Mouse (Mus musculus) cerebellum, adult (tissue): ENCODE data around the gene Pde4b.

Experiments
- ATAC-seq: cut with Nextera tagmentation; 2 replicates; pipeline ENCODE4 v1.9.2; 2017; ENCODE audit warnings: mild to moderate bottlenecking, moderate library complexity, mixed read lengths; ENCODE audit not compliant: insufficient number of reproducible peaks, low FRiP score, low TSS enrichment

Gene Pde4b

DNA sequence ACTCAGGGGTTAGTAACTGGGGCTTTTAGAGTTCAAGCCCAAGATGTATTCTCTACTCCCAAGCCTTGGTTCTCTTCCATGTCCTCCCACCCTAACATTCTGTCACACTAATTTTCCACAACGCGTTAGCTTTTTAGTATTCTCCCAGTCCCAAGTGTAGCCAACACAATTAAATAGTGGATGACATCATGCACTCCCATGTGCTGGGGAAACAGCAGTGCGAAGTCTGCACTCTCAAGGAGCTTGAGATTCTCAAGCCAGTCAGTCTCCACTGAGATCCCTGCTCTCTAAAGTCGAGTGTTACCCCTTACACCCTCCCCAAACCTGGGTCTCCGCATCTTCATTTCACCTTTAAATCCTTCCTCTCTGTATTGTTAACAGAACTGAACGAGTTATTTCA is 434.1 kb downstream of the Pde4b start:
- ATAC-seq, result no peak

DNA sequence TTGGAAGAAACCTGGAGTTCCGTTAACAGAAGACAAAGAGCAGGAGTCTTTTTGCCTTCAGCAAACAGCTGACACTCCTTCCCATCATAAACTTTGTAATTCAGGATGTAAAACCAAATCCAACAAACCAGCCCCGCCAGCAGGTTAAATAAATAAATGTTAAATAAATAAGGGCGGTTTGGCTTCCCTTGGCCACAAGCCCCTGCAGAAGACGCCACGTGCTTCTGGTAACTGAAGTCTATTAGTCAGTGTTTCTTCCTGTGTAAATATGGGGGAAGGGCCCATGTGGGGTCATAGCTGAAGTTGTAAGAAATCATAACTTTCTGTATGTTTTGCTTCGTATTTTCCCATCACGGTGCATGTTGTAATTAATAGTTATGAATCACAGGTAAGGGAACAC is 440.0 kb downstream of the Pde4b start:
- ATAC-seq, result no peak

DNA sequence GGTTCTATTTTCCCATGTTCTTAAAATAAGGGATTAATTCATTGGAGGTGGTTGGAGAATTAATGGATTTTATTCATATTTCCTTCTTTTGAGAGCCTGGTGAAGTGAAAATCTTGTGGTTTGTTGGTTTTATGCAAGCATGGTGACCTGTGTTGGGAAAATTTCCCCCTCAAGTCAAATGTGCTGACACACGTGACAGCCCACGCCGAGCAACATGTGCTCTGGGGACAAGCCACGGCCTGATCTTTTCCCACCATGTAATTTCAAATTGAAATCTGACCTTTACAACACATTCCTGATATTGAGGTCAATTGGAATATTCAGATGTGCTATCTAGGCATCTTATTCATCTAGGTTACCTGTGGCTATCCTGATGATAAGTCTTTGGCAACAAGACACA is 443.5 kb downstream of the Pde4b start:
- ATAC-seq, result no peak

DNA sequence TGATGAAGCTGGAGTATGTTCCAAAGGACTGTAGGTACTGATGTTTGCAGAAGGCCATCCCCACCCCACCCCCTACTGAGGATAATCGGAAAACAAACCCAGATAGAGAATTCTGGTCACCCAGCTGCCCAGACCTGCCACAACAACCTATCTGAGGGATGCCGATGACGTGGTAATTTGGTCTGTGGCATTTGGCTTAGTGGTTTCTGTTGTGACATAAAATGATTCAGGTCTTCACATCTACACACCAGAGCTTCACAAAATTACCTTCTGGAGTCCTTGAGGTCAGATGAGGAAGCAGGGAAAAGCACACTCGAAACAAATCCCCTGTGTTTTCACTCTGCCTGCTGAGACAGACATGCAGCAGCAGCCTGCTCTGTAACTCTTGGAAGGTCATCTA is 444.4 kb downstream of the Pde4b start:
- no peak for ATAC-seq

DNA sequence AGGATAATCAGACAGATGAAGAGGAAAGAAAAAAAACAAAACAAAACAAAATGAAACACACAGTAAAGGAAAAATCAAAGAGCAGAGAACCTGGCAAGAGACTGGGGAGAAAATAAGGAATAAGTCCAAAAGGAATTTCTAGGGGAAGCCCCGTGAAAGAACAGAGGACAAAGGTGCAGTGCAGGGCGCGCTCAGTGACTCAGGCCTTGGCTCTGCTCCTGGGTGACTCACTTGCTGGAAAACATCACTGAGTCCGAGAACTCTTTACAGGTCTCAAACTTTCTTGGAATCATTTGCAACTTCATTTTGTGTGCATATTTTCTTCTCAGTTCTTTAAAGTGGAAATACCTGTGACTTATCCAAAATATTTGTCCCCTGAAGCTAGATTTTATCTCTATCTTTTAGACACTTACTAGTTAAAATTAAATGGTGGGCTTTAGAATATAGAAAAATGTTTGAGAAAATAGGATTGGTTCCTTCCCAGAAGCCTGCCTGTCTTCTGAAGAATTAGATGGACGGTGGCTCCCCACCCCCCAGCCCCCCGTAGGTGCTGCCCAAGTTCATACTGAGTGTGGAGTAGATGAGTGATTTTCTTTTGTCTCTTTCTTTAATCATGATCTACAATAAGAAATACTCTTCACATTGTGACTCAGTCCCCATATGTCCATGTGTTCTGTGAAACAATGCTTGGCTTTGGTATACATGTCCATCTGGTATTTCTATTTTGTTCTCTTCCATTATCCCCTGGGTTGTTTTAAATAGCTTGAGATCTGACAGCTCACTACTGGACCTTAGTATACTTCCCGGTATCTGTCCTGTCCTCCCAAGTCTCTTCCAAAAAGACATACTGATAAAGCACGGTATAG is 446.1 kb downstream of the Pde4b start:
- peak; percentile 86 for ATAC-seq

DNA sequence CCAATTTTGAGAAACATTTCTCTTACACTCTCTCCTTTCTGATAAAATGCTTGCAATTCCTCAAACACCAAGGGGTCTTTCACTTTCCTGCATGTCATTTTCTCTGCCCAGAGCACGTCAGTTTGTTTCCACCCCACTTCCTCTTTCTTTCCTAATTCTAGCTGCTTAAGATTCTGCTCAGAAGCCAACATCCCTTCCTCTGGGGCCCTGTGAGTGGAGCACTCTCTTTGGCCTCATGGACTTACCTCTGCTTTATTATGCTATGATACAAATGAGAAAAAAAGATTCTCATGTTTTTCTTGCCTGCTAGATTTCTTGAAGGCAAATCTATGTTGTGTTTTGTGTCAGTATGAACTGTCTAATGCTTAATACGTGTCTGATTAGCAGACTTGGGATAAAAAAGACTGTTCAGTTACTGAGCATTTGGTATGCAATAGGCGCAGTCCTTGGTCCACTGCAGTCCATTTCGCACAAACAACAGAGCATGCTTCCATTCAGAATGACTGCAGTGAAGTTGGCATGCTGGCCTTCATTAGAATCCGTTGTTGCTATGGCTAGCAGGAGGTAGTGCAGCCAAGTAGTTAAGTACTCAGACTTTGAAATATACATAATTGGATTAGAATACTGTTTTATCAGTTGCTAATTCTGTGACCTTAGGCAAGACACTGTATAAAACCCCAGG is 446.8 kb downstream of the Pde4b start:
- peak; percentile 36; the same call in 1 of the 2 replicates for ATAC-seq

DNA sequence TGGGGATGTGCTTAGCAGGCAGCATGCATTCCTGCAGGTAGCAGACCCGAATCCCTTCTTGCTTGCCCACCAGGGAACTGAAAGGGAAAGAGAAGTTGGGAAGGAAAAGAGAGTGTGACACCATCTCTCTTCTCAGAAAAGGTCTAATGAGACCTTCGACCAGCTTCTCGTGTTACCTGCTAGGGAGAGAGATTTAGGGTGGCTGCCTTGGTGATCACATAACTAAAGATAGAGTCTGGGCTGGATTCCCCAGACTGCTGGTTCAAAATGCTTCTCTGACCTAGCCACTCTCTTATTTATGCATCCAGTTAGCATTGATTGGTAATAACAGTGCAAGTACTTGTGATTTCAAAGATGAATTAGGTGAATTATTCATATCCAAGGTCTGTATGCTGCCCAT is 448.5 kb downstream of the Pde4b start:
- ATAC-seq, result no peak

DNA sequence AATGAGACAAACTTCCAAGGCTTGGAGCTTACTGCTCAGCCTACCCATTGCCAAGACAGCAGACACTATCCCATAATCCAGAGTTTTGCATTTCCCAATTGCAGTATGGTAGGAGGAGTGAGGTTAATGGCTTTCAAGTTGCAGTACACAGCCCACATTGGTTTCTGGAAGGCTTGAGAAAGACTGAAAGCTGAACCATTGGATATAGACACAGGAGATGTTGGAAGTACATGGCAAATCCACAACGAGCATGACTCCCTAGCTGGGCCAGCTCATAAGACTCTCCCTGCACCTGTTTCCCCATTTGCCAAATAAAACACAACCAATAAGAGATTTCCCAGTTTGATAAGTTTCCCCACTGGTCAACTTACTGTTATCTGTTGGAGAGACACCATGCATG is 450.9 kb downstream of the Pde4b start:
- ATAC-seq, result no peak

DNA sequence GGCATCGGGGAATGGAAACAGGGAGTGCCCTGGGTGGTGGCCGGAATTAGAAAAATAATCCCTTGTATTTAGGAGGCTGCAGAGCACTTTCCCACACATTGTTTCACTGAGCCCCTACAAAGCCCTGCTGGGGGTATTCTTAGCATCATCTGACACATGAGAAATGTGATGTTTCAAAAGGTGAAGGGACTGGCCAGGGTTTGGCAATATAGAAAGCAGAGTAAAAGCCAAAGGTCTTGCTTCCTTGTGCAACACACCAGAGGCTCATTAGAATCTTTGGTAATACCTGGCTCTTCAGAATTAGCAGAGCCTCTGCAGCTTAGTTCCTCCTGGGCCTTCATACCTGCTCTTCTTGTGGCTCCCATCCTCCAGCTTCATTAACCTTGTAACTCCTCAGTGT is 451.4 kb downstream of the Pde4b start:
- no peak for ATAC-seq

DNA sequence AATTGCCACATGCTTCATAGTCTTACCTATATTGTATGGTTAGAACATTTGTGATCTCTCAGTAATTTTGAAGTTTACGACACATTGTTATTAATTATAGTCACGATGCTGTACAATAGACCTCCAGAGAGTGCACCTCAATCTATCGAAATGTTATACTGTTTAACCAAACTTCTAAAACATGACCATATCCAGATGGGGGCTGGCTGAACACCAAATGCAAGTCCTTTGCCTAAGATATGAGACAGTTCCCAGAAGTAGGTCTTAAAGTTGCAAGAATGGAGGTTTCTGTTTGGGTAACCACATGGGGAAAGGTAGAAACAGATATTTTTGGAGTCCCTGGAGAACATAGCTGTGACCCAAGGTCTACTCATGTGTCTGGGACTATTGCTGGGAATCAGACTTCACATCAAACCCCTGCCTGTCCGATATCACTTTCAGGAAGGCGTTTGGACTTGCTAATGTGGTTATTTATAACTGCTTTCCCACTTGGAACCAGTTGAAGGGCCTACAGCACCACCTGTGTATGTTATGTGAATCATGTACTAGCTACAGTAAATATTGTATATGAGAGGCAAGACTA is 452.3 kb downstream of the Pde4b start:
- ATAC-seq, result no peak

DNA sequence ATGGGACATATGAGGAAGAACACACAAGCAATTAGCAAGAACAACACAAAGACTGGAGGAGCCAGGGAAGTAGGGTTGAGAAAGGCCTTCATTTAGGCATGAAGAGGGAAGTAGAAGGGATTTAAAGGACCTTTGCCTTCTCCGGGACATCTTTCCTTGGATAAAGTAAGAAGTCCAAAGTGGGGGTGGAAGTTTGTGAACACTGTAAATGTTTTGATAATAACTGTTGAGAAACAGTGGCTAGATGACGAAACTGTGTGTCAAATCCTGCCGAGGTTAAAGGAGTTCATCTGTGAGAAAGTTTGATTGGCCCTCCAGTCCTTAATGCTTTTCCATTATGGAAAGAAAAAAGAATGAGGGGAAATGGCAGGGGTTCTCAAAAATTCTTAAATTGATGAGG is 455.6 kb downstream of the Pde4b start:
- ATAC-seq, result no peak

DNA sequence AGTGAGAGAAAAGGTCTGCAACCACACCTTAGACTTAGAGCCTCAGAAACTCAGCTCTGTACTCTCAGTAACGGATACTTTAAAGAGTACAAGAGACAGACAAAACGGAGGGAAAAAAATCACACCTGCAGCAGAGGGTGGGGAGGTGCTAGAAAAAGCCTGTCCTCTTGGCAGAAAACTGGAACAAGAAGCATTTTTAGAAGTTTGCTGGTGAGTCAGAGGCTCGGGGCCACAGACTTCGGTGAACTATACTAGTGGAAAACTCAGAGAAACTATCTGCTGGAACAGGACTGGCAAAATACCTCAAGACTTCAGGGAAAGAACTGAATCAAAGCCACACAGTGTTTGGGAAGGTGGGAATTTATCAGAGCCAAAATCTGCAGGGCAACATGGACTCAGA is 457.9 kb downstream of the Pde4b start:
- no peak for ATAC-seq

DNA sequence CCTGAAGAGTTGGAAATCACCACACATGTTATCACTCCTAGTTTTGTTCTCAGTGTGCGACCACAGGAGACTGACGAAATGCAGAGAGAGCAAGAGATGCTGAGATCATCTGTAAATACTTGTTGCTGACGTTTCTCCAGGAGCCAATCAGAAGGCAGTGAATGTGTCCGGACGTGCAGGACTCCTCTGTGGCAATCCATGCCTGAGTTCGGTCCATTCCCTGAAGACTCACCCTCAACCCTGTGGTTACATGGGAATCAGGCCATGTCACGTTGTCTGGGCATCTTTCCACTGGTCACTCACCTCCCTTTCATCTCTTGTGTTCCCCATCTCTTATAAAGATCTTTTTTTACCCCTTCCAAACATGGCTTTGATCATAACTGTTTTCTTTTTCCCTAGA is 468.2 kb downstream of the Pde4b start:
- ATAC-seq, result no peak

DNA sequence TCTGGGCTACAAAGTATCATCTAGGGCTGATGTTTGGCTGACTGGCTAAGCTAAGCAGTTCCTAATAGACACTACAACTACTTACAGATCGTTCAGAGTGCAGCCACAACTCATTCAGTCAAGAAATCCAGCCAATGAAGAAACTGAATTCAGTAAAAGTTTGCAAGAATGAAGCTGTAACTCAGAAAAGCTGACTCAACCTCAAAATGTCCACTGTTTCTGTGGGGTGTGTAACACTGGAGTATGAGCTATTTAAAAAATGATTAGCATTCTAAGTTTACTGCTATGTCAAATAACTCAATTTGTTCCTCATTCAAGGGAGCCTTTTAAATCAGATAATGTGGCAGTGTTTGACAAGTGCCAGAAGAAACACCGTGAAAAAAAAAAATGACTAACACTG is 469.7 kb downstream of the Pde4b start:
- no peak for ATAC-seq

DNA sequence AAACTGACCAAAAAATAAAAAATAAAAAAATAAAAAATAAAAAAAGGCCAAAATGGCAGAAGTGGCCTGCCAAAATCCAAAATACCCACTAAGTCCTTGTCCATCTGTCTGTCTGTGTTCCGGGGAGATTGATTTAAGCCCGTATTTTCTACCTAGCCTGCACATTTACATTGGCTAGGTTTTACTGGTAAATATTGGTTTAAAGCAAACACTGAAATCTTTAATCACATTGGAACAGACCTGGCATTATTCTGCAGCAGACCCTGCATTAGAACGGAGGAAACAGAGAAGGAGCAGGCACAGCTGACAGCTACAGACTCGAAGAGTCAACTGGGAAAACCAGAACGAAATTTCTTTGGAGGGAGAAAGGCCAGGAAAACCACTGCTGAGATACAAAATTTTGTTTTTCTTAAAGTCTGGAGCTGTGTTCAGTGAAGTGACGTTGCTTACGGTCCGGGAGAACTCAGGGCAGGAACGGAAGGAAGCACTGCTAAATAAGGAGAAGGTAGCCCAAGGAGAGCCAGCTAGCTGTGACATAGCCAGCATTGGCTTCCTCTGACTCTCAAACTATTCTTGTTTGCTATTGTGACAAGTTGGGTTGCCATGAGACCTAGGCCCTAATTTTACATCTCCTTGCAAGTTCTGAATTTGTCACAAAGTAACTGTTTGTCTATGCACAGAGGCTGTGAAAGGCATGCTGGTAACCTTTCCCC is 470.3 kb downstream of the Pde4b start:
- no peak for ATAC-seq

DNA sequence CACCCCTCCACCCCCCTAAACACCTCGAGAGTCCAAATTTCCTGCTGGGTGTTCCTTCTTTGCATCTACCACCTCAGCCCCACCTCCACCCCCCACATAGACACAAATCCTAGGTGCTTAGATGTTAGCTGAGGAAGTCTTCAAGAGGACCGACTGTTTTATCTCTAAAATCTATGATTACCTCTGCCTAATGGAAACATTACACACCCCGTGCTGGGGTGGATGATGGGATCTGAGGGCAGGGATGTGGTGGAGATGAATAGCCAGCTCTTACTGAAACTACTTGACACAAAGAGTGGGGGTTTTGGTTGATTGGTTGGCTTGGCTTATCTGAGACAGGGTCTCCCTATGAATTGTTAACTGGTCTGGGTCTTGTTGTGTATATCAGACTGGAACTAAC is 471.0 kb downstream of the Pde4b start:
- ATAC-seq, result no peak

DNA sequence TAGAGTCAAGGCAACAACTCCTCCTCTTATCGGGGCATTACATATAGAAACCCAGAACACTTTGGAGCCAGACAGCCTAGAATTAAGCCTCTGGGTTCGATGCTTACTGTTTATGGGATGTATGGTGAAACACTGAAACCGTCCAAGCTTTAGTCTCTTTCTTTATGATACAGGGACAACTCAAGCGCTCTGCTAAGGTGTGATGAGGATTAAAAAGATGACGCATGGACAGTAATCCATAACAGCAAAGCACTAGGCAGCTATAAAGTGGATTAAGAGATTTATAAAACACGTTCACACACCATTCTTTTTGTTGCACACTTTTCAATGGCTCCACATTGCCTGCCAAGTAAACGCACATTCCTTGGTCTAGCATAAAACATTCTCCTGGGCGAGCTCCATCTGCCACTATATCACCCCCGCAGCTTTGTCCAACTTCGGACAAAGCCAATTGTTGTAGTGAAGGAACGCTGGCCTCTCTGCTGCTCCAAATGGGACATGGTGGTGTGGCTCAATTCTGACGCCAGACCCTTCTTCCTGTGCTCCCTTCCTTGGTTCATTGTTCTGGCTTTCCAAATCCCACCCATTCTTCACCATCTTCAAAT is 473.4 kb downstream of the Pde4b start:
- peak; percentile 69; the same call in 1 of the 2 replicates for ATAC-seq

DNA sequence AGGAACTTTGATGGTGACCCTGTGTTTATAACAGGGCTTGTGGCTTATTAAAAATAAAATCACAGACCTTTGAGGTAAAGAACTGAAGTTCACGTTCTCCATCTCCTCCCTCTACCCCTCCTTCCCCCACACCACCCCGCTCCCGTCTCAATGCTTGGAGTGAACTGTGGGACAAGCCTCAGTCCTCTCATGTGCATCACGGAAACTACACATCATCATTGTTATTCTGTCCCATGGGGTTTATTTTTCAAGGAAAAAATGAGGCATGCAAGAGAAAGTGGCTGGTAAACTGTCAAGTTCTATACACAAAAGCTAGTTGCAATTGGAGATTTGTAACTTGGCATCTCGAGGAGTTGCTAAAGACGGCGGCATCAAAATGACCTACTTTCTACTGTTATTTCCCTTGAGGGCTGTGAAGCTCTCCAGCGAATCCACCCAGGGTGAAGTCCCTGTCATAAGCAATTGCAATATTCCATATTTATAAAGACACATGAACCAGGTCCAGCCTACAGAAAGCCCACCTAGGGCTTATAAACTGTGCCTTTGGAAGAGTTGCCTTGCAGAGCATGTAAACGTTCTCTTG is 476.0 kb downstream of the Pde4b start:
- no peak for ATAC-seq

DNA sequence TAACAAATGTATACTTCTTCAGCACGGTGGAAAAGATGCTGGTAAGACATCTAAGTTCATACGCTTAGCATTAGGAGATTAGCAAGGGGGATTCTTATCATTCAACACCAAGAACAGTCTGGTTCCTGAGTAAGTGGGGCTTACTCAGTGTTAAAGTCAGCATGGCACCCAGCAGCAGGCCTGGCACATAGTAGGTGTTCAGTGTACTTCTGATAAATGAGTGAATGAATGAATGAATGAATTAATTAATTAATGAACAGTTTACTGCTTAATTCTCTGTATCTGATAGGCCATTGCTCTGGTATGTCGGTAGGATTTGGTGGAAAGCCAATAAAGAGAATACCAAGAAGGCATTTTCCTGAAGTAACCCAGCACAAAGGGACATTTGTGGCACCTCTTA is 476.9 kb downstream of the Pde4b start:
- ATAC-seq, result no peak

DNA sequence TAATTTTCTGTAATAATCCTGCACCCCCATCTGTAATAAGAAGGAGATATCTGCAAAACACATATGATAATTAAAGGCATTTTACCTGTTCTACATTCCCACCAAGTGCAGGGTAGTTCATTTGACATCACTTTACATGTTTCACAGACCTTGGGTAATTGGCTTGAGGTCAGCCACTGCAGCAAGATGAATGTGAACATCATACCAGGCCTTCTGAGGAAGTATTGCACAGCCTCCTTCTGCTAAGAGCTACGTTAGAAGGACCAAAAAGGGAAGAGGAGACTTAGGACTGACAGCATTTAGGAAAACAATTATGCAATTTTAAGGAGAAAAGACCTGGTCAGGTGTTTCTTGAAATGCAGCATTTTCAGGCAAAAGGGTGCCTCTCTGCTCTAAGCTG is 479.1 kb downstream of the Pde4b start:
- no peak for ATAC-seq
